ENCODE assay signal across 8 mouse cellular contexts in genomic region chr13:109992775-109993505, GRCm38 (mm10).
A peak's percentile ranks its signal among the peaks of the same experiment; 100 is the strongest.
DNase-seq lines count a peak whose midpoint lies in the region; ATAC-seq lines count a peak whose summit lies in the region.

No protein-coding gene starts in this region.

- peak; percentile 55 for ATAC-seq in frontal cortex, adult (ENCODE audit: low TSS enrichment)
- peak; percentile 73; the same call in 1 of the 2 replicates for ATAC-seq in heart, embryonic 12.5 days (ENCODE audit: insufficient number of reproducible peaks, low FRiP score)

- no peak for DNase-seq in frontal cortex, postnatal 25 days (ENCODE audit: low spot score in 2 of 2)
- peak; percentile 81 for DNase-seq in MN1 (ENCODE audit: low spot score)
- DNase-seq in cerebellum, postnatal 25 days, result peak; percentile 84 to 91
- peak; percentile 51 for DNase-seq in layer of hippocampus, adult 9-11 months
- peak; percentile 51 for DNase-seq in right cerebral cortex, postnatal 14 days
- no peak for DNase-seq in spleen, adult 18-20 months

- WGBS in heart, embryonic 12.5 days, result 40% methylated on average over 5 of the region's 5 CpGs

- peak overlapping the region; percentile 48; the same call in 1 of the 2 replicates for H3K27ac ChIP-seq in heart, embryonic 12.5 days (ENCODE audit: poor library complexity, severe bottlenecking)

- H3K9me3 ChIP-seq in heart, embryonic 12.5 days (replicated peaks), result no peaks in the 10 kb centered on the region

- peaks cover 35% of the 10 kb centered on the region for H3K4me1 ChIP-seq in heart, embryonic 12.5 days (replicated peaks)

- no peak overlapping the region for H3K9ac ChIP-seq in heart, embryonic 12.5 days

- H3K36me3 ChIP-seq in heart, embryonic 12.5 days, result no peaks in the 10 kb centered on the region

- no peaks in the 10 kb centered on the region for H3K27me3 ChIP-seq in heart, embryonic 12.5 days (replicated peaks)

- H3K4me2 ChIP-seq in heart, embryonic 12.5 days, result no peak overlapping the region

- no peak overlapping the region for H3K4me3 ChIP-seq in heart, embryonic 12.5 days

Comparison
In these comparisons a context has a peak if more than half of its experiments do, and no peak if none do; other contexts are left out.
1. DNase-seq: peak in MN1 (single experiment), cerebellum, postnatal 25 days (2 of 2), layer of hippocampus, adult 9-11 months (single experiment) and right cerebral cortex, postnatal 14 days (single experiment); none in frontal cortex, postnatal 25 days (0 of 2) and spleen, adult 18-20 months (0 of 2).